In genomic region chr1:72874287-72875211, GRCm38 (mm10) we compare ENCODE assay signal across 9 mouse cellular contexts. TPM values are rescaled to one million over a fixed set of nuclear protein-coding genes. Genes with fewer than 3 reads are reported as not detected.
DNase-seq lines count a peak whose midpoint lies in the region; ATAC-seq lines count a peak whose summit lies in the region.
"Had no signal": no experiment of that assay in that cellular context is flagged by ENCODE, and none has a peak within 500 bp of the region (broad histone marks: within the 10 kb centered on the region; RNA-seq: fewer than 3 reads in every experiment).

Gene Igfbp5, minus strand, starts transcription at chr1:72874884.

- H3K4me2 ChIP-seq in intestine, embryonic 14.5 days (ENCODE audit: low read length) = peak within 1 kb of the TSS; percentile 85
- H3K4me2 ChIP-seq in midbrain, embryonic 11.5 days = peak within 1 kb of the TSS; percentile 85

- H3K4me3 ChIP-seq in intestine, embryonic 14.5 days (ENCODE audit: low read depth, low read length) = peak within 1 kb of the TSS; percentile 47
- peak within 1 kb of the TSS; percentile 50 for H3K4me3 ChIP-seq in midbrain, embryonic 11.5 days (ENCODE audit: low read depth, low read length)
- H3K4me3 ChIP-seq: erythroblast, embryonic 14.5 days had no signal

- 0 out of 2 replicates have a peak, but pooled peaks cover 3% of the 10 kb centered on the region for H3K27me3 ChIP-seq in intestine, embryonic 14.5 days (replicated peaks; ENCODE audit: control insufficient read depth, insufficient read depth, low read length)
- H3K27me3 ChIP-seq in midbrain, embryonic 11.5 days (ENCODE audit: control insufficient read depth, insufficient read depth, low read length) = peaks cover 20% of the 10 kb centered on the region

- H3K9ac ChIP-seq in intestine, embryonic 14.5 days (ENCODE audit: low read length) = peak within 1 kb of the TSS; percentile 80
- peak within 1 kb of the TSS; percentile 72 for H3K9ac ChIP-seq in midbrain, embryonic 11.5 days (ENCODE audit: low read length)

- DNase-seq in ZHBTc4 (ENCODE audit: low read depth, low spot score) = peak; percentile 50
- peak; percentile 79 to 87 for DNase-seq in cerebellum, postnatal 25 days
- DNase-seq in gastrocnemius, postnatal 14 days = peak; percentile 91
- peak; percentile 90 for DNase-seq in intestine, embryonic 14.5 days (ENCODE audit: low spot score)
- DNase-seq in left cerebral cortex, postnatal 25 days (ENCODE audit: low spot score in 2 of 2) = peak; percentile 58 to 59
- peak; percentile 95 for DNase-seq in midbrain, embryonic 11.5 days (ENCODE audit: low spot score, missing footprints)
- DNase-seq in telencephalon, adult 2 months (ENCODE audit: low read depth, low spot score) = peak; percentile 35

- ATAC-seq in intestine, embryonic 14.5 days (replicated peaks; ENCODE audit: low FRiP score, low TSS enrichment, low read depth) = peak; percentile 51
- ATAC-seq in midbrain, embryonic 11.5 days (ENCODE audit: low FRiP score) = peak; percentile 26
- no peak for ATAC-seq in erythroblast, adult 5-6 weeks (replicated peaks; ENCODE audit: low FRiP score, poor library complexity, severe bottlenecking)

- intact Hi-C loops in gastrocnemius, postnatal 14 days (cut with DNase I; ENCODE audit: low total_unique reads) = loop anchor here (5.0 kb wide), 2 partner anchors 398 to 743 kb away; no protein-coding TSS in a partner anchor
- intact Hi-C loops in left cerebral cortex, postnatal 25 days (cut with DNase I) = loop anchor here (5.0 kb wide), 3 partner anchors 118 to 1363 kb away; partner anchors contain the start of gene Arpc2

- peaks cover 29% of the 10 kb centered on the region for H3K4me1 ChIP-seq in intestine, embryonic 14.5 days (replicated peaks; ENCODE audit: control insufficient read depth, insufficient read depth, low read length)
- peaks cover 27% of the 10 kb centered on the region for H3K4me1 ChIP-seq in midbrain, embryonic 11.5 days (ENCODE audit: control insufficient read depth, insufficient read depth, low read length)

- no peaks in the 10 kb centered on the region for H3K36me3 ChIP-seq in intestine, embryonic 14.5 days (ENCODE audit: control insufficient read depth, insufficient read depth, low read length)
- no peaks in the 10 kb centered on the region for H3K36me3 ChIP-seq in midbrain, embryonic 11.5 days (ENCODE audit: control insufficient read depth, insufficient read depth, low read length)

- peak within 1 kb of the TSS; percentile 88 for H3K27ac ChIP-seq in intestine, embryonic 14.5 days (ENCODE audit: low read depth)
- H3K27ac ChIP-seq in midbrain, embryonic 11.5 days (ENCODE audit: low read depth, low read length) = peak within 1 kb of the TSS; percentile 25

- no peaks in the 10 kb centered on the region for H3K9me3 ChIP-seq in intestine, embryonic 14.5 days (ENCODE audit: control insufficient read depth, low read length)
- no peaks in the 10 kb centered on the region for H3K9me3 ChIP-seq in midbrain, embryonic 11.5 days (ENCODE audit: control insufficient read depth, low read length)

- WGBS in intestine, embryonic 14.5 days = 1% methylated on average over 38 of the region's 38 CpGs
- under 1% methylated on average over 37 of the region's 38 CpGs for WGBS in midbrain, embryonic 11.5 days

RNA-seq across cellular contexts. Expression of gene Igfbp5, which starts in this region (rescaled TPM):
- total RNA-seq in gastrocnemius, postnatal 14 days (2021) = 100 to 1,000 TPM; 254 to 324 TPM
- polyA plus RNA-seq in intestine, embryonic 14.5 days (2014; fragmentation: Nextera tagmentation; extraction: Ambion mirVana) = 46.2 and 53.1 TPM in 2 replicates
- 10 to 100 TPM; 45.6 to 55.1 TPM for total RNA-seq in left cerebral cortex, postnatal 25 days (2021)
- polyA plus RNA-seq in midbrain, embryonic 11.5 days (2014; fragmentation: Nextera tagmentation; extraction: Ambion mirVana) = 23.2 and 24.6 TPM in 2 replicates
- total RNA-seq in erythroblast, adult 5-6 weeks (2015; ENCODE audit: low replicate concordance) = 2.3 and 3.3 TPM in 2 replicates
- 0.42 and 2.5 TPM in 2 replicates for total RNA-seq in erythroblast, adult 5-6 weeks (2017; ENCODE audit: low replicate concordance)
- polyA plus RNA-seq: erythroblast, embryonic 14.5 days had no signal

Comparison
In these comparisons a context has a peak if more than half of its experiments do, and no peak if none do; other contexts are left out.
1. RNA of gene Igfbp5 (total RNA-seq): 254 to 324 TPM in gastrocnemius, postnatal 14 days and 45.6 to 55.1 TPM in left cerebral cortex, postnatal 25 days; 0.42 to 3.3 TPM in erythroblast, adult 5-6 weeks; every median in the first group is over 10 times any median in the second.
2. RNA of gene Igfbp5 (total RNA-seq): 254 to 324 TPM in gastrocnemius, postnatal 14 days; 45.6 to 55.1 TPM in left cerebral cortex, postnatal 25 days; every median in the first group is over 4 times any median in the second.
3. DNase-seq: peak in every context shown above with its lines; median percentile 95 in midbrain, embryonic 11.5 days; 91 in gastrocnemius, postnatal 14 days; 90 in intestine, embryonic 14.5 days; 83 in cerebellum, postnatal 25 days; 58 in left cerebral cortex, postnatal 25 days; 50 in ZHBTc4; 35 in telencephalon, adult 2 months.